Mouse (Mus musculus): ENCODE results near the gene Col7a1. TPM values are rescaled to one million over a fixed set of nuclear protein-coding genes. Genes with fewer than 3 reads are reported as not detected.

The Col7a1 gene
- total RNA-seq, 2 experiments from 2014 or later, result 9.0 to 9.5 TPM

- DNase-seq (ENCODE audit: low spot score in 2 of 2), result no peak
Observed at GRCm38 (mm10) chr9:109015397-109015796, 62.0 kb downstream of the Col7a1 start.

- no peak for DNase-seq (ENCODE audit: low spot score in 2 of 2)
Observed at GRCm38 (mm10) chr9:109016973-109017604, 63.7 kb downstream of the Col7a1 start.

- no peak for DNase-seq (ENCODE audit: low spot score in 2 of 2)
Observed at GRCm38 (mm10) chr9:109021428-109021827, 68.0 kb downstream of the Col7a1 start.

- DNase-seq (ENCODE audit: low spot score in 2 of 2), result no peak
Observed at GRCm38 (mm10) chr9:109022866-109023685, 69.7 kb downstream of the Col7a1 start.

- DNase-seq (ENCODE audit: low spot score in 2 of 2), result no peak
Observed at GRCm38 (mm10) chr9:109027521-109027920, 74.1 kb downstream of the Col7a1 start.

- DNase-seq (ENCODE audit: low spot score in 2 of 2), result no peak
Observed at GRCm38 (mm10) chr9:109028421-109028820, 75.0 kb downstream of the Col7a1 start.

- DNase-seq (ENCODE audit: low spot score in 2 of 2), result no peak
Observed at GRCm38 (mm10) chr9:109028919-109029318, 75.5 kb downstream of the Col7a1 start.

GRCm38 (mm10) chr9:109030312-109030711, 76.9 kb downstream of the Col7a1 start:
- DNase-seq (ENCODE audit: low spot score in 2 of 2), result no peak

GRCm38 (mm10) chr9:109031001-109031400, 77.6 kb downstream of the Col7a1 start:
- no peak for DNase-seq (ENCODE audit: low spot score in 2 of 2)

GRCm38 (mm10) chr9:109031686-109032085, 78.3 kb downstream of the Col7a1 start:
- DNase-seq (ENCODE audit: low spot score in 2 of 2), result no peak

- no peak for DNase-seq (ENCODE audit: low spot score in 2 of 2)
Observed at GRCm38 (mm10) chr9:109032435-109032834, 79.0 kb downstream of the Col7a1 start.

Small RNAs within 50 kb of the gene (microRNA-seq; reads per million reads assigned to microRNA genes)
- not detected for gene Mir711

Other genes starting within 250 kb of the Col7a1 start
- gene Ip6k2, start 169.8 kb upstream of the Col7a1 start, total RNA-seq (2021), result 100 to 1,000 TPM; 124 to 130 TPM
- 10 to 100 TPM; 10.9 to 14.5 TPM for gene Nckipsd, start 145.2 kb upstream of the Col7a1 start, total RNA-seq (2021)
- gene Celsr3, start 127.3 kb upstream of the Col7a1 start, total RNA-seq (2021), result 10 to 100 TPM; 11.0 to 13.6 TPM
- gene Slc26a6, start 100.3 kb upstream of the Col7a1 start, total RNA-seq (2021), result 10 to 100 TPM; 11.4 to 11.9 TPM
- gene Tmem89, start 39.0 kb upstream of the Col7a1 start, total RNA-seq (2021), result under 1 TPM in 1 of 2 experiments, not detected in 1; 0.34 TPM
- gene Uqcrc1, start 17.0 kb upstream of the Col7a1 start, total RNA-seq (2021), result 100 to 1,000 TPM; 475 to 524 TPM
- gene Ucn2, start 32.4 kb downstream of the Col7a1 start, total RNA-seq (2021), result 1 to 10 TPM in 1 of 2 experiments, under 1 TPM in 1; 0.78 to 1.6 TPM
- 1 to 10 TPM; 5.3 to 9.1 TPM for gene Pfkfb4, start 38.2 kb downstream of the Col7a1 start, total RNA-seq (2021)
- gene Shisa5, start 85.0 kb downstream of the Col7a1 start, total RNA-seq (2021), result 100 to 1,000 TPM; 113 to 115 TPM
- gene Trex1, start 106.1 kb downstream of the Col7a1 start, total RNA-seq (2021), result 10 to 100 TPM; 21.6 to 23.6 TPM
- 10 to 100 TPM; 20.7 to 21.3 TPM for gene Atrip, start 120.5 kb downstream of the Col7a1 start, total RNA-seq (2021)
- gene Ccdc51, start 128.9 kb downstream of the Col7a1 start, total RNA-seq (2021), result 10 to 100 TPM; 17.3 to 18.5 TPM
- gene Tma7, start 129.0 kb downstream of the Col7a1 start, total RNA-seq (2021), result 100 to 1,000 TPM; 375 to 399 TPM
- gene Plxnb1, start 141.8 kb downstream of the Col7a1 start, total RNA-seq (2021), result 100 to 1,000 TPM; 152 to 161 TPM
- not detected for gene Fbxw21, start 208.5 kb downstream of the Col7a1 start, total RNA-seq (2021)
- not detected for gene Fbxw13, start 242.4 kb downstream of the Col7a1 start, total RNA-seq (2021)

Measured in adrenal gland, postnatal 4 days (tissue).